Mouse (Mus musculus) left cerebral cortex, postnatal 14 days (tissue): ENCODE results near the gene Thbs3. TPM values are rescaled to one million over a fixed set of nuclear protein-coding genes. Genes with fewer than 3 reads are reported as not detected.

Experiments
- DNase-seq, 2 experiments: peaks; one replicate each; pipeline ENCODE4 v3.0.0; 2021 to 2022; ENCODE audit warnings: low spot score in 2 of 2, mixed read lengths in 1 of 2
- intact Hi-C: fragments of 180-260 bp; cut with DNase I; formaldehyde crosslinking; loops from one replicate; pipeline ENCODE4 v1.15.1; 2025
- total RNA-seq, 2 experiments: library from RNA; stranded (reverse); gene quantifications; 2 replicates each; pipeline ENCODE4 v1.2.3; 2021

The Thbs3 gene
- total RNA-seq, 2 experiments from 2014 or later = 23.5 to 27.0 TPM

DNA sequence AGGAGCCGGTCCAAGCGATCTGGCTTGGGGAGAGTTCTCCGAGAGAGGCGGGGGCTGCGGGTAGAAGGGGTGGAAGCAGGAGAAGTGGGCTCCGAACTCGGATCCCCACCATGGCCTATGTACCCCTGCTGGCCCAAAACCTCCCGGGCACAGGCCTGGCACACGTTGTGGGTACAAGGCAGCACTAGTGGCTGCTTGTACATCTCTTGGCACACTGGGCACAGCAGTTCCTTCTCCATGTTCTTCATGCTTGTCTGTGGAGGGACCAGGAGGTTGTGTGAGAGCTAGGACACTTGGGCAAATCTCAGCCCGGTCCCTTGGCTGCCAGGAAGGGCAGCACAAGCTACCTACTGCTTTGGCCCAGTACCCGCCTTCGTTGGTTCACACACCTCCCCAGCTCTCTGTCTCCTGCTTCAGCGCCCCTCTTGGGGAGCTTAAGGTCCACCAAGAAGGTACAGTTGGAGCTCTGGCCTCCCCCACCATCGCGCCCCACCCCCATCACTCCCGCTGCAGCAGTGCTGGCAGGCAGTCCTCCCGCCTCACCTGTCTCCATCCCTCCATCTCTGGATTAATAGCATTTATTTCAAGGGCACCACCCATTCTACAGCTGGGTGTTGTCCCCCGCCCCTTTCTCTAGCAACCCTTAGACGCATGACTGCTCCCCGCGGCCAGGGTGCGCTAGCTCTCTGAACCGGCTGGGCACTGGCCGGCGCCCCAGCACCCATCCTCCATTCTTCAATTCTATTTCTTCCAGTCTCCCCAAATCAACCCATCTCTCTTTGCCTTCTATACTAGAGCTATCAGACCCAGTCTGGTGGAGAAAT lies 29.4 kb downstream of the Thbs3 start:
- intact Hi-C loops = no loop called here
- peak in 1 of 2 experiments; percentile 49 for DNase-seq

DNA sequence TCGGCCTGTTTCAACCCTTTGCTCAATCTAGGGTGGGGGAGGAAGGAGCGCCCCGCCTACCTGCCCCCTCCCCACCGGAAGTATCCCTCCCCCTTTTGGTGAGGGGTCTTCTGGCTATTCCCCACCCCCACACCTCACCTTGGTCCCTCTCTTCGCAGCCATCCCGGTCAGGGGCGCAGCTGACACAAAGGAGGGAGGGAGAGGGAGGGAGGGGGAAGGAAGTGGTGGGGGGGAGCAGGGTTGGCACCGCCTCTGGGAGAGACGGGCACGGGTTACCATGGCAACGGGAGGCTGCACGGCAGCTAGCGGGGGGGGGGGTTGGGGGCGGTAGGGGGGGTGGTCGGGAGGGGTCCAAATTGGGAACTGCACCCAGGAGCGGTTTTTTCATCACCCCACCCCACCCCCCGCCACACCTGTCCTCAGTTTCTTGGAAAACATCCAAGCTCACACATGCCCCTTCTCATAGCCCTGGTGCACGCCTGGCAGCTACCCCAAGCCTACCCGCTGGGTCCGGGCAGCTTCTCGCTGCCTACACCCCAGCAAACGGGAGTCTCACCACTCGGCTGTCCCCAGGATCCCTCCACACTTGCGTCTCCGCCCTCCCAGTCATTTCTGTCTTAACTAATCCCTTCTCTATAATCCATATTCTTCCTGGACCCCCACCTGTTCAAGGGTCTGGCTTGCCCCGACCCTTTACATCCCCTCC lies 30.2 kb downstream of the Thbs3 start:
- peak; percentile 84 to 88 for DNase-seq
- intact Hi-C loops = no loop called here

DNA sequence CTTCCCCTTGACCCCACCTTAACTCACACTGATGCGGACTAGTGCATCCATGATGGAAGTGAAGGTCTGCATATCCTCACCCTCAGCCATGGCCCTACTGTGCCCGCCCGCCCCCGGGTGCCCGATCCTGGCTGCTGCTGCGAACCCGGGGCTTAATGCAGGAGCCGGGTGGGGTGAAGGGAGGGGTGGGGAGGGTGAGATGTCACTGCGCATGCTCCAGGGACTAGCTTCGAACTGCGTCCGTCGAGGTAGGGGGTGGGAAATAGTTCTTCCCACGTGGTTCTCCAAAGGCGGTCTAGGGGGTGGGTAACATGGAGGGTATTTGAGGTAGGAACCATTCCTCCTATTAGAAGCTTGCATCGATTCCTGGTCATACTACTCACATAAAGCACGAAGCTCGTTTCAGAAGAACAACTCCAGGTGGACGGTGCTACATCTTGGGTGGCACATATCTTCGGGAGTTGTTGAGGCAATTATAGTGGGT lies 30.8 kb downstream of the Thbs3 start, which contains the start of gene Krtcap2:
Krtcap2 (plus strand) TSS at position 279 of the 484 bp plus-strand sequence.
- intact Hi-C loops = no loop called here

DNA sequence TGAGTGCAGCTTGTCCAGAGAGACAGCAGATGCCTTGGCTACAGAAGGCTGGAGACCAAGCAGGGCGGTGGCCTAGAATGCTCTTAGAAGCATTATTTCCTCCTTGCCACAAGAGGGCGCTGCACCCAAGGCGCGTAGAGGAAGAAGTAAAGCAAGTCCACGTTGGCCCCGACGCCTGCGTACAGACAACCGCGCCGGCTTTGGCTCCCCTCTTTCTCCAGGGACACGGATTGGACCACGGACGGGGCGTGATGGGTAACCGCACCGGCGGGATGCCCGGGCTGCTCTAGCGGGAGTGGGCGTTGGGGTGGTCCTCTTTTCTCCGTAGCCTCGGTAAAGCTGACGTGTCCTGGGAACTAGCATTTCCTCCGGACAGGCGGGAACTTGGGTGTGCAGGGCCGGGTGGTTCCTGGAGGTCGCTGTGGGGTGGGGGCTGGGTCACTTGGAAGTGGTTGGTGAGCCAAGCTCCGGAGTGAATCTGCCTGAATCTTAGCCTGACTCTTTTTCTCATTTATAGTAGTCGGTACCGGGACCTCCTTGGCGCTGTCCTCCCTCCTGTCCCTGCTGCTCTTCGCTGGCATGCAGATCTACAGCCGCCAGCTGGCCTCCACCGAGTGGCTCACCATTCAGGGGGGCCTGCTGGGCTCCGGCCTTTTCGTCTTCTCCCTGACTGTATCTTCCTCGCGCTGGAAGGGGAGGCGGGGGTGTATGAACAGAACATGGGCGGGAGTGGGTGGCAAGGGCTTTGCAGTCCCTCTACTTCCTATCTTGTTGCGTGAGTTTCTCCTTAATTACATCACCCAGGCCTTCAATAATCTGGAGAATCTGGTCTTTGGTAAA lies 31.5 kb downstream of the Thbs3 start, which contains the start of gene Trim46:
Trim46 (minus strand) TSS at position 49 of the 840 bp plus-strand sequence.
- intact Hi-C loops = no loop called here
- peak; percentile 91 to 94 for DNase-seq

More for the DNA sequence above, 30.8 kb downstream of the Thbs3 start, which contains the start of gene Krtcap2:
- peak; percentile 81 to 87 for DNase-seq

DNA sequence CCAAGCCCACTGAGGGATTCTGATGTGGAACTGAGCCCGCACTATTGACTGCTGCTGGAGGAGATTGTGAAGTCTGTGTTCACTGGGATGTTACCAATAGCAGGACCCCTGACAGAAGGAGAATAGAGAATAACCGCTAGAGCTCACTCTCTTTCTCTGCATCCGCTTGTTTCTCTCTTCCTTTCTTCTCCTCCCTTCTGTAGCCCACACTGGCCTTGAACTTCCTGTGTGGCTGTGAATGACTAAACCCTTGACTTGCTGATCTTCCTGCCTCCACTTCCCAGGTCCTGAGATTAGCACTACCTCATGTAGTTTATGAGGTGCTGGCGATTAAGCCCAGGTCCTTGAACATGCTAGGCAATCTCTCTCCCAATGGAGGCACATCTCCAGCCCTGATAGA lies 32.5 kb downstream of the Thbs3 start:
- no peak for DNase-seq
- intact Hi-C loops = no loop called here

DNA sequence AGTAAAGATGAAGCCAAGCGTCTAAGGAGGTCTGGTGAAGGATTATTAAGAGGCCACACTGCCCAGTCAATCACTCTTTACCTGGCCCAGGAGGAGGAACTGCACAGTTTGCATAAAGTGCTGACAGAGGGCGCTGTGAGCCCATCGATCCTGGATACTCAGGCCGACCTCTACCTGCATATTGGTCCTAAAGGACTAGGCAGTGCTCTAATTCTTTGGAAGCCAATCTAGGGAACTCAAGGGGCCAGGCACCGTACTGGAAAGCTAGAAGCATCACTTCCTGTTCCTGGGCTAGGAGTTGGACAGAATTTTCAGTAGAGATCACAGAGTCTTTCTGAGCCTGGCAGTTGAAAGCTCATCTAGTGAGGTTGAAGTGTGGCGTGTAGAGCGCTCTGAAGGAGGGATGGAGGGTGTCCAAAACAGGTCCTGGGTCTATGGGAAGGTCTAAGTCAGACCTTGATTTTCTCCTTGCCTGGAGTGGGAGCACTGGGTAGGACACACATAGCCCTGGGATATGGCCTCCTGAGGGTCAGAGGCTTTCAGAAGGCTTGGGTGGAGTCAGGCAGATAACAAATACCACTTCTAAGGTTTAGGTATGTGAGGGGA lies 35.6 kb downstream of the Thbs3 start:
- intact Hi-C loops = loop anchor here (1.0 kb wide), 1 partner anchor 32 kb away; no protein-coding TSS in a partner anchor
- DNase-seq = peak in 1 of 2 experiments; percentile 61

DNA sequence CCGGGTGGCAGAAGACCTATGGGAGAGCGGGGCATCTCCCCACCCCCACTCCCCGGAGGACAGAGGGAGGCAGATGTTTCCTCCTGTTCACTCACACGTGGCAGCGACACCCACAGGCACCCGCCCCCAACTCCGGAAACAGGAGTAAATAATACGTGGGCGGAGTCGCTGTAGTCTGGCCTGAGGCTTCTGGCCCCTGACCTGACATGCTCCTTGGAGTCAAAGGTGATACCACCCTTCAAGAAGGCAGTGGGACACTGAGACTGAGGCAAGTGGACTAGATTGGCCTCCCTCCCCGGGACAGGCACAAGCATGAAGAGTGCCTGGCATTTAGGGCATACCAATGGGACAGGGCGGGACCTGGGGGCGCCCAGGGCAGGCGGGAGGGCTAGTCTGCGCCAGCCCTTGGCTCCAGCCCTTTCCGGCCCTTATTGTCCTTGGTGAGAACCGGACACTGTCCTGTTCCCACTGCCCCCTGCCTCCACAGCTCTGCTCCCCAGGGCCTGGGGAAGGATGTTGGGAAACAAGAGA lies 36.5 kb downstream of the Thbs3 start:
- no peak for DNase-seq
- intact Hi-C loops = no loop called here

DNA sequence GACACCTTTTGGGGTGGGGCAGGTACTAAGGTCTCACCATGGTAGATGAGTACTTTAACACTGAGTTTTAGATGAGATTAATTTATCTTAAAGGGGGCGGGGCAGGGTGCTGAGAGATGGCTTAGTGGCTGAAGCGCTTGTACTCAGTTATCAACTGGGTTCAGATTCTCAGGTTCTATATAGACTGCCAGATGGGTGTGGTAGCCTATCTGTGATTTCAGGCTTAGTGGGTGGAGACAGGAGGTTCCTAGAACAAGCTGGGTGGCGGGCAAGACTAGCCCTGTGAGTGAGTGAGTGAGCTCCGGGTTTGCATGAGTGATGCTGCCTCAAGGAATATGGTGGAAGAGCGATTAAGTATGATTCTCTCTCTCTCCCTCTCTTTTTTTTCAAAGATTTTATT lies 40.0 kb downstream of the Thbs3 start:
- DNase-seq = no peak
- intact Hi-C loops = no loop called here

DNA sequence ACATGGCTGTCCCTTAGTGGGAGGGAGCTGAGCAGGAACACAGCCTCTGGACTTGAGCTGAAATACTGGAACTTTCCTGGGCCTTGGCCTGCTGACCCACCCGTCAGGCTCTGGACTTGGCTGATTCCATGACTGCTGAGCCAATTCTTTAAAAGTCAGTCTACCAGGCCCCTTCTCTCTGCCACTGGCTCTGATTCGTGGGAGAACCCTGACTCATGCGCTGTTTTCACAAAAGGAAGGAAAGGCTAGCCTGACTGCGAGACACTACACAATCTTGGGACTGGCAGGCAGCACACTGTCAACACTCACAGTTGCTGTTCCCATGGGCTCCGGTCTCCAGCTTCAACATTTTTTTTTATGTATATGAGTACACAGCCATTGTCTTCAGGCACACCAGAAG lies 41.2 kb downstream of the Thbs3 start:
- no peak for DNase-seq
- intact Hi-C loops = no loop called here

DNA sequence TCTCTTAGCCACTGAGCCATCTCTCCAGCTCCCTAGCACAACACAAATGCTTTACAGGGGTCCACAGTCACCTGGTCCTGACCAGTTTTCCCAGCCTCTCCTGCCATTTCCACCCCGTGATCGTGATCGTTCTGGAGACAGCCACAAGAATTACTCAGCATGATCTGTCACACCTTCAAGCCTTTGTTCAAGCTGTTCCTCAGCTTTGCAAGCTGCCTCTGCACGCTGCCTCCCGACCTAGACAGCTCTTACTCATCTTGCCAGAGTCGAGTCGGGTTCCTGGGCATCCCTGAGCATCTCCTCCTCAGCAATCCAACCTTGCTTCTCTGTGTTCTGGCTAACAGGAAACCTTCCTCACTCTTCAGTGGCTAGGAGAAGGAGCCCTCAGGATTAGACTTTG lies 44.1 kb downstream of the Thbs3 start, which contains the start of gene Dpm3:
Dpm3 (plus strand) TSS at position 283 of the 400 bp plus-strand sequence.
- intact Hi-C loops = no loop called here
- no peak for DNase-seq

DNA sequence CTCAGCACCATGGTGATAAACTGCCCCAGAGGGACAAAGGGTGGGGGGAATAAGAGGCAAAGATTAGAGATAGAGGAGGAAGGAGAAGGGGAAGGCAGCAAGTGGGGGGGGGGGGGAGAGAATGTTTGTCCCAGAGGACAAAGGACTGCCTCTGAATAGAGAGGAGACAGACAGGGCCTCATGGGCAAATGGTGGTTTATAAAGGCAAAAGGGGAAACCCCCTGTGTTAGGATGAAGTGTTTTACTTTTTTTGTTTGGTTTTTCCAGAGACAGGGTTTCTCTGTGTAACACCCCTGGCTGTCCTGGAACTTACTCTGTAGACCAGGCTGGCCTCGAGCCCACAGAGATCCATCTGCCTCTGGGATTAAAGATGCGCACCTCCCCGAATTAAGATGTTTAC lies 45.2 kb downstream of the Thbs3 start:
- DNase-seq = no peak
- intact Hi-C loops = no loop called here

DNA sequence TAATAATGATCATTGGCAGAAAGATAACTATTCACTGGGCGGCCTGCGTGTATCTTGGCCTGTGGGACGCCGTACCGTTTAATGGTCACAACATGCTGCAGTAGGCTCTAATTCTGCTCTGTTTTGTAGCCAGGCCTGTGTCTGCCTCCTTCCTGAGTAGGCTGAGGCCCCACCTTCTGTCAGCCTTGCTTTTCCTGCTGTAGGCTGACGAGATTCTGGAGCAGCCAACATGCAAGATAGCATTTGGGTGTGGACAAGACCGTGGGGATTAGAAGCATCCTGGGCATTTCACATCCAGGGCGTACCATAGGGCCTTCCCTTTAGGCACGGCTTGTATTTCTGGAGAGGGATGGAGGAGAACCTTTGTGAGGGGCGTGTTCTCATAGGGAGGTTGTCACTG lies 47.4 kb downstream of the Thbs3 start:
- DNase-seq = no peak
- intact Hi-C loops = no loop called here

DNA sequence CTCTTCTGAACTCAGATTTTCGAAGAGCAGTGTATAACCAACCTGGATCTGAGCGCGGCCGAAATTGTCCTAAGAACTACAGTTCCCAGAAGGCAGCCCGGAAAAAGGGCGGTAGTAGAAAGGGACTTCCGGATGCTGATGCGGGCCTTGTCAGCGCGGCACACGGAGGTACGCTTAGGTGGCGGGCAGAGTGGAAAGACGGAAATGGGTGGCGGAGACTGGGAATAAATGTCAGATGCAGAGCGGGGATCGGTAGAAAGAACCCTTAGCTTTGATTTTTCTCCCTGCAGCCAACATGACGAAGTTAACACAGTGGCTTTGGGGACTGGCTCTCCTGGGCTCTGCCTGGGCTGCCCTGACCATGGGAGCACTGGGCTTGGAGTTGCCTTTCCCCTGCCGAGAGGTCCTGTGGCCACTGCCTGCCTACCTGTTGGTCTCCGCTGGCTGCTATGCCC lies 51.5 kb downstream of the Thbs3 start:
- intact Hi-C loops = no loop called here
- peak; percentile 80 to 81 for DNase-seq

DNA sequence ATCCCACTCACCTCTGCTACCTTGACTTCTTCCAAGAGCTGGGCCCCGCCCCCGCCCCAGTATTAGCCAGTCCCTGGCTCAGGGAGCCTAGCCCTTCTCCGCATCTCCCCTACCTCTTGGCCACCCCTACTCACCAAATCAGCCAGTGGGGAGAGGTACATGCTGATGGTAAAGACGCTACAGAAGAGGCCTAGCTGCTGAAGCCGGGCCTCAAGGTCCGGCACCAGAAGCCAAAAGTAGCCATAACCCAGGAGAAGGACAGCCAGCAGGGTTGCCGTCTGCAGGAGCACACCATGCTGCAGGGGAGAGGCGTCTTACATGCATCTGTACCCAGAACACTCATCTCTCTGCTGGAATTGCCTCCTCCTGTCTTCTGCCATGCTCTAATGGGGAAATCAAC lies 53.9 kb downstream of the Thbs3 start:
- DNase-seq = no peak
- intact Hi-C loops = no loop called here

DNA sequence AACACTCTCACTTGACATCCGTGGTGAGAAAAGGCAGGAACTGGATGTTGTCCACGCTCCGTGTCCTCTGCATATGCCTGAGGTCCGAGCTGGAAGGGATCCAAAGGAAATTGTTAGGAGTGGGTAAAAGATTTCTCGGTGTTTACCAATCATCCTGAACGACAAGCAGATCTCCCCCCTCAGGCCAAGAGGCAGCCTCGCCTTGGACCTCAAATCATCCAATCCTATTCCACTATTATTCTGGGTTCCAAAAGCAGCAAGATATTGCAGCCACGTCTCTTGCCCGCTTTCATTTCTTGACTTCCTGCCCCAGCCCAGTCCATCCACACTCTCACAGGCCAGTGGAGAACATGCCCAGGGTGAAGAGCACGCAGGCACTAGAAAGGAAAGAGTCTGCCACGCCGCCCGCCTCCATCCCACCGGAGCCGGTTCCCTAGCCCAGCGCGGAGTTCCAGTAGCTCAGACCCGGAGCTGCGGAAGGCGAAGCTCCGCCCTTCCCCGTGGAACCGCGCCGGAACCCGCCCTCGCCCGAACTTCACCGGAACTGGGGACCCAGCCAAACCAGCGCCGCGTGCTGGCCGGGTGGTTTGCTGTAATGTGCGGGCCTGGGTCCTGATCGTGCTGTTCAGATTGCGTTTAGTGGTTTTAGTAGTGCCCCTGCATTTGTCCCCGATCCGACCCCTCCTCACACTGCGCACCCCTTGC lies 55.2 kb downstream of the Thbs3 start, which contains the start of gene Slc50a1:
Slc50a1 (minus strand) TSS at position 520 of the 705 bp plus-strand sequence.
- DNase-seq = peak; percentile 71 to 83
- intact Hi-C loops = no loop called here

DNA sequence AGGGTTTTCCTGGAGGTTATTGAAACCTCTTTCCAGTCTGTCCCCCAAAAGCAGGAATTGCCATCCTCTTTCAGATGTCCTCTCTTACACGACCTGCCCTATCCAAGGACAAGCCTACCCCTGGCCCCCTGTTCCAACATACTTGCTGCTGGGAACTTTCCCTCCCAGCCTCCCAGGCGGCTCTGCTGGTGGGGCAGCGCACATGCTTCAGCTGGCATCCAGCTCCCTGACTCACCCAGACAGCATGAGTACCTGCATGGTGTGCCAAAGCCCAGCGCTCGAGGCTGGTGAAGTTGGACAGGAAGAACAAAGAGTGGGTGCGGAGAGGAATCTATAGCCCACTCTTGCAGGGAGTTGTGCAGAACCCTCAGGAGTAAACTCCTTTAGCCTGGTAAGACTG lies 55.9 kb downstream of the Thbs3 start:
- intact Hi-C loops = no loop called here
- DNase-seq = peak; percentile 54 to 74

DNA sequence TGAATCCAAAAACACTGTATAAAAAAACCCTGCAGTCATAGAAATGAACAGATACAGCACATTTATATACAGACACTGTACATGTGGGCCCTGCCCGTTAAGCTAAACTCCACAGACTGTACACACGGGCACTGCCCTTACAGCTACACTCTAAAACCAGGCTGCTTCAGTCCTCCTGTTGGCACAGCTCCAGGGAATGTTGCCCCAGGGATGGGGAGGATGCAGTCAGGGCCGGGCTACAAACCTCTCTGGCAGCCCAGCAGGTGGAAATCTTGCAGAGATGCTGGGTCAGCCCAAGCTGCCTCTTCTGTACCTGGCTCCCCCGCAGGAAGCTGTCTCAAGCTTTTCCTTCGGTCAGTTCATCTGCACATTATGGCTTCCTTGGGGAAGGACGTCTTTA lies 56.8 kb downstream of the Thbs3 start:
- intact Hi-C loops = no loop called here

DNA sequence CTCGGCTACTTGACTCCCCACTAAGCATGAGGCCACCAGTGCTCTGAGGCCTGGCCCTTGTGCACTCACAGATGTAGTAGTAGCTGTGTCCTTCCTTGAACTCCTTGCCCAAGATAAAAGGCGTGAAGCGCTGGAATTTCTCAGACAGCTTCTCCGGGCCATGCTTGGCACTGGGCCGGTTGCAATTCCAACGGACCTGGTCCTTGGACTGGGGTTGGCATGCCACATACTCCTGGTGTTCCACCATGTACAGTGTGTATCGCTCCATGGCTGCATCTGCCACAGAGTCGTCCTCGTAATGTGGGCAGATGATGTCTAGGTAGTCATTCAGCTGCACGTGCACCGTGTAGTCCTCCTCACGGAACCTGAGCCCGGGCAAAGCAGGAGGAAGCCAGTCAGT lies 61.1 kb downstream of the Thbs3 start:
- intact Hi-C loops = no loop called here
- DNase-seq = no peak

More for the DNA sequence above, 56.8 kb downstream of the Thbs3 start:
- no peak for DNase-seq
